9 mouse cellular contexts compared by ENCODE assay signal in the genomic region with DNA sequence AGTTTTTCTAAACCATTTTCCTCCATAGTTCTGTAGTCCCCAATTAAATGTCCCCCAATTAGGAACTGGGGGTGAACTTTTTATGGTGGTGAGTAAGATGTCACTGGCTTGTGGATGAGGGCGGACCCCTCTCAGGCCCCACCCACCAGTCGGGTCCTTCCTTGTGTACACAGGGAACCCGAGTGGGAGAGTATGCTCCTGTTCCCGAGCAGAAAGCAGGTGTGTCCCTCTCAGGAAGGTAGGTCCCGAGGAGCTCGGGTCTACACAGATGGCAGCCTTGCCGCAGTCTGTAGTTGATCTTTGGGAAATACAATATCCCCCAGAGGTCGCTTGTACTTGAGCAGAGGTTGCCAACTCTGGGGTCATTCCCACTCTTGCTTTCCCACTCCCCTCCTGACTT. TPM values are rescaled to one million over a fixed set of nuclear protein-coding genes. Genes with fewer than 3 reads are reported as not detected.
DNase-seq lines count a peak whose midpoint lies in the region; ATAC-seq and TF ChIP-seq lines count a peak whose summit lies in the region.
"Had no signal": no experiment of that assay in that cellular context is flagged by ENCODE, and none has a peak within 500 bp of the region (broad histone marks: within the 10 kb centered on the region; RNA-seq: fewer than 3 reads in every experiment).

No protein-coding gene starts in this region.

- H3K9ac ChIP-seq in forebrain, embryonic 11.5 days (ENCODE audit: low read length), result no peak overlapping the region
- no peak overlapping the region for H3K9ac ChIP-seq in forebrain, embryonic 16.5 days (replicated peaks; ENCODE audit: low read depth, low read length)
- H3K9ac ChIP-seq in lung, embryonic 15.5 days, result no peak overlapping the region
- H3K9ac ChIP-seq in heart, postnatal 0 days (replicated peaks; ENCODE audit: low read depth, low read length), result no peak overlapping the region
- H3K9ac ChIP-seq in liver, postnatal 0 days (replicated peaks), result peak overlapping the region; percentile 57

- no peaks in the 10 kb centered on the region for H3K9me3 ChIP-seq in forebrain, embryonic 11.5 days (ENCODE audit: control insufficient read depth, low read length)
- H3K9me3 ChIP-seq in forebrain, embryonic 16.5 days (ENCODE audit: control insufficient read depth, low read length), result no peaks in the 10 kb centered on the region
- no peaks in the 10 kb centered on the region for H3K9me3 ChIP-seq in lung, embryonic 15.5 days
- H3K9me3 ChIP-seq in heart, postnatal 0 days (replicated peaks; ENCODE audit: control insufficient read depth, low read length), result no peaks in the 10 kb centered on the region
- H3K9me3 ChIP-seq in liver, postnatal 0 days (ENCODE audit: low read length), result no peaks in the 10 kb centered on the region

- DNase-seq in forebrain, embryonic 11.5 days (ENCODE audit: low spot score), result no peak
- DNase-seq in lung, postnatal 4 days, result no peak
- no peak for DNase-seq in heart, postnatal 0 days (ENCODE audit: low spot score)
- DNase-seq in liver, postnatal 0 days, result no peak
- DNase-seq in adrenal gland, adult 2 months, result no peak
- DNase-seq in right cerebral cortex, postnatal 10 days (ENCODE audit: low spot score in 2 of 2), result no peak
- DNase-seq: gastrocnemius, postnatal 10 days had no signal

- no peak for TF ChIP-seq CTCF in heart, postnatal 0 days (IDR thresholded peaks at IDR 0.05; ENCODE audit: low read depth)
- TF ChIP-seq CTCF in liver, postnatal 0 days (IDR thresholded peaks at IDR 0.05; ENCODE audit: low read depth), result no peak

- no peaks in the 10 kb centered on the region for H3K27me3 ChIP-seq in forebrain, embryonic 11.5 days (ENCODE audit: control insufficient read depth, insufficient read depth, low read length)
- no peaks in the 10 kb centered on the region for H3K27me3 ChIP-seq in forebrain, embryonic 16.5 days (replicated peaks; ENCODE audit: control insufficient read depth, insufficient read depth, low read length)
- H3K27me3 ChIP-seq in lung, embryonic 15.5 days, result no peaks in the 10 kb centered on the region
- no peaks in the 10 kb centered on the region for H3K27me3 ChIP-seq in heart, postnatal 0 days (ENCODE audit: control insufficient read depth, insufficient read depth, low read length)
- H3K27me3 ChIP-seq in liver, postnatal 0 days (ENCODE audit: insufficient read depth, low read length), result no peaks in the 10 kb centered on the region

- peaks cover 2% of the 10 kb centered on the region; the same call in 1 of the 2 replicates for H3K36me3 ChIP-seq in forebrain, embryonic 11.5 days (ENCODE audit: control insufficient read depth, insufficient read depth, low read length)
- peaks cover 13% of the 10 kb centered on the region for H3K36me3 ChIP-seq in forebrain, embryonic 16.5 days (ENCODE audit: control insufficient read depth, insufficient read depth)
- peaks cover 51% of the 10 kb centered on the region for H3K36me3 ChIP-seq in lung, embryonic 15.5 days
- peaks cover 46% of the 10 kb centered on the region for H3K36me3 ChIP-seq in heart, postnatal 0 days (replicated peaks; ENCODE audit: control insufficient read depth, insufficient read depth, low read length)
- peaks cover 42% of the 10 kb centered on the region for H3K36me3 ChIP-seq in liver, postnatal 0 days (replicated peaks; ENCODE audit: insufficient read depth, low read length)

- no peak for ATAC-seq in forebrain, embryonic 11.5 days (replicated peaks; ENCODE audit: low FRiP score)
- ATAC-seq in forebrain, embryonic 16.5 days, result no peak
- no peak for ATAC-seq in lung, embryonic 15.5 days (ENCODE audit: borderline replicate concordance, extremely low read depth, low FRiP score, low TSS enrichment)
- no peak for ATAC-seq in heart, postnatal 0 days (ENCODE audit: insufficient read depth, low read depth)
- no peak for ATAC-seq in liver, postnatal 0 days

- no peak overlapping the region for H3K4me2 ChIP-seq in forebrain, embryonic 11.5 days (ENCODE audit: low read depth, low read length, severe bottlenecking)
- H3K4me2 ChIP-seq in forebrain, embryonic 16.5 days (ENCODE audit: low read length), result no peak overlapping the region
- H3K4me2 ChIP-seq in lung, embryonic 15.5 days, result no peak overlapping the region
- H3K4me2 ChIP-seq in heart, postnatal 0 days (ENCODE audit: low read depth, low read length), result peak overlapping the region; percentile 11; the same call in 1 of the 2 replicates
- H3K4me2 ChIP-seq in liver, postnatal 0 days (ENCODE audit: low read depth, low read length), result peak overlapping the region; percentile 61

- 0 out of 2 replicates have a peak, but pooled peaks cover 2% of the 10 kb centered on the region for H3K4me1 ChIP-seq in forebrain, embryonic 11.5 days (replicated peaks; ENCODE audit: control insufficient read depth, insufficient read depth, low read length)
- H3K4me1 ChIP-seq in forebrain, embryonic 16.5 days (replicated peaks; ENCODE audit: control insufficient read depth, insufficient read depth, low read length), result peaks cover 2% of the 10 kb centered on the region; the same call in 1 of the 2 replicates
- peaks cover 56% of the 10 kb centered on the region for H3K4me1 ChIP-seq in lung, embryonic 15.5 days
- peaks cover 50% of the 10 kb centered on the region for H3K4me1 ChIP-seq in heart, postnatal 0 days (ENCODE audit: control insufficient read depth, insufficient read depth)
- peaks cover 76% of the 10 kb centered on the region for H3K4me1 ChIP-seq in liver, postnatal 0 days (ENCODE audit: insufficient read depth)

- 87% methylated on average over 8 of the region's 8 CpGs for WGBS in forebrain, embryonic 11.5 days
- WGBS in forebrain, embryonic 16.5 days, result 86% methylated on average over 8 of the region's 8 CpGs
- WGBS in lung, embryonic 15.5 days, result 59% methylated on average over 8 of the region's 8 CpGs
- WGBS in heart, postnatal 0 days, result 49% methylated on average over 8 of the region's 8 CpGs
- WGBS in liver, postnatal 0 days (ENCODE audit: insufficient replicate concordance), result 42% methylated on average over 8 of the region's 8 CpGs

- TF ChIP-seq EP300 in heart, postnatal 0 days (IDR thresholded peaks at IDR 0.05; ENCODE audit: low read depth), result no peak
- no peak for TF ChIP-seq EP300 in liver, postnatal 0 days (IDR thresholded peaks at IDR 0.05; ENCODE audit: low read depth)

- H3K27ac ChIP-seq in forebrain, embryonic 11.5 days (ENCODE audit: low read depth, low read length), result peak overlapping the region; percentile 25; the same call in 1 of the 2 replicates
- H3K27ac ChIP-seq in forebrain, embryonic 16.5 days (ENCODE audit: low read length), result no peak overlapping the region
- H3K27ac ChIP-seq in lung, embryonic 15.5 days, result peak overlapping the region; percentile 37; the same call in 1 of the 2 replicates
- peak overlapping the region; percentile 82 for H3K27ac ChIP-seq in heart, postnatal 0 days (ENCODE audit: low read depth)
- H3K27ac ChIP-seq in liver, postnatal 0 days (ENCODE audit: low read depth), result peak overlapping the region; percentile 87

- no peak overlapping the region for H3K4me3 ChIP-seq in forebrain, embryonic 11.5 days (ENCODE audit: low read depth, low read length)
- no peak overlapping the region for H3K4me3 ChIP-seq in forebrain, embryonic 16.5 days (replicated peaks; ENCODE audit: low read length)
- H3K4me3 ChIP-seq in lung, embryonic 15.5 days, result no peak overlapping the region
- no peak overlapping the region for H3K4me3 ChIP-seq in heart, postnatal 0 days (ENCODE audit: low read depth, low read length)
- H3K4me3 ChIP-seq in liver, postnatal 0 days (ENCODE audit: low read depth, low read length), result no peak overlapping the region

RNA-seq across cellular contexts. Expression of gene Ehd1, which starts 8.7 kb away (rescaled TPM):
- 72.6 and 74.2 TPM in 2 replicates for polyA plus RNA-seq in forebrain, embryonic 11.5 days (2014; fragmentation: Nextera tagmentation; extraction: Ambion mirVana)
- 105 and 106 TPM in 2 replicates for polyA plus RNA-seq in forebrain, embryonic 16.5 days (2015; fragmentation: Nextera tagmentation; extraction: Ambion mirVana)
- polyA plus RNA-seq in lung, embryonic 15.5 days (2015; fragmentation: Nextera tagmentation; extraction: Ambion mirVana), result 66.7 and 76.1 TPM in 2 replicates
- total RNA-seq in heart, postnatal 0 days (2014; rRNA removed; ENCODE audit: low replicate concordance), result 127 and 200 TPM in 2 replicates
- polyA plus RNA-seq in heart, postnatal 0 days (2015; fragmentation: Nextera tagmentation; extraction: Ambion mirVana), result 56.4 and 60.3 TPM in 2 replicates
- polyA plus RNA-seq in liver, postnatal 0 days (2015; fragmentation: Nextera tagmentation; extraction: Ambion mirVana), result 36.4 and 36.9 TPM in 2 replicates
- 100 to 1,000 TPM; 129 to 133 TPM for total RNA-seq in adrenal gland, adult 2 months (2021)
- 470 and 474 TPM in 2 replicates for polyA plus RNA-seq in adrenal gland, adult 2 months (2012; rRNA removed)

RNA-seq across cellular contexts. Expression of gene Cdc42bpg, which starts 21.0 kb away (rescaled TPM):
- 0.55 TPM in 2 replicates for polyA plus RNA-seq in forebrain, embryonic 11.5 days (2014; fragmentation: Nextera tagmentation; extraction: Ambion mirVana)
- 0.52 and 1.1 TPM in 2 replicates for polyA plus RNA-seq in forebrain, embryonic 16.5 days (2015; fragmentation: Nextera tagmentation; extraction: Ambion mirVana)
- polyA plus RNA-seq in lung, embryonic 15.5 days (2015; fragmentation: Nextera tagmentation; extraction: Ambion mirVana), result 0.77 and 0.92 TPM in 2 replicates
- total RNA-seq in heart, postnatal 0 days (2014; rRNA removed; ENCODE audit: low replicate concordance), result 4.8 and 9.5 TPM in 2 replicates
- polyA plus RNA-seq in heart, postnatal 0 days (2015; fragmentation: Nextera tagmentation; extraction: Ambion mirVana), result 0.49 and 0.51 TPM in 2 replicates
- 0.27 and 0.35 TPM in 2 replicates for polyA plus RNA-seq in liver, postnatal 0 days (2015; fragmentation: Nextera tagmentation; extraction: Ambion mirVana)
- 10 to 100 TPM; 14.4 to 24.6 TPM for total RNA-seq in adrenal gland, adult 2 months (2021)
- 23.7 and 26.6 TPM in 2 replicates for polyA plus RNA-seq in adrenal gland, adult 2 months (2012; rRNA removed)

RNA-seq across cellular contexts. Expression of gene Atg2a, which starts 43.8 kb away (rescaled TPM):
- polyA plus RNA-seq in forebrain, embryonic 11.5 days (2014; fragmentation: Nextera tagmentation; extraction: Ambion mirVana), result 12.3 and 14.6 TPM in 2 replicates
- 11.2 and 13.1 TPM in 2 replicates for polyA plus RNA-seq in forebrain, embryonic 16.5 days (2015; fragmentation: Nextera tagmentation; extraction: Ambion mirVana)
- polyA plus RNA-seq in lung, embryonic 15.5 days (2015; fragmentation: Nextera tagmentation; extraction: Ambion mirVana), result 8.9 and 9.3 TPM in 2 replicates
- 18.9 and 24.5 TPM in 2 replicates for total RNA-seq in heart, postnatal 0 days (2014; rRNA removed; ENCODE audit: low replicate concordance)
- 4.7 and 5.6 TPM in 2 replicates for polyA plus RNA-seq in heart, postnatal 0 days (2015; fragmentation: Nextera tagmentation; extraction: Ambion mirVana)
- 3.4 and 3.8 TPM in 2 replicates for polyA plus RNA-seq in liver, postnatal 0 days (2015; fragmentation: Nextera tagmentation; extraction: Ambion mirVana)
- total RNA-seq in adrenal gland, adult 2 months (2021), result 10 to 100 TPM; 31.0 to 36.0 TPM
- 105 and 108 TPM in 2 replicates for polyA plus RNA-seq in adrenal gland, adult 2 months (2012; rRNA removed)

RNA-seq across cellular contexts. Expression of gene Men1, which starts 49.6 kb away (rescaled TPM):
- 83.5 and 97.8 TPM in 2 replicates for polyA plus RNA-seq in forebrain, embryonic 11.5 days (2014; fragmentation: Nextera tagmentation; extraction: Ambion mirVana)
- 96.1 and 96.5 TPM in 2 replicates for polyA plus RNA-seq in forebrain, embryonic 16.5 days (2015; fragmentation: Nextera tagmentation; extraction: Ambion mirVana)
- polyA plus RNA-seq in lung, embryonic 15.5 days (2015; fragmentation: Nextera tagmentation; extraction: Ambion mirVana), result 82.6 and 85.7 TPM in 2 replicates
- 20.6 and 46.5 TPM in 2 replicates for total RNA-seq in heart, postnatal 0 days (2014; rRNA removed; ENCODE audit: low replicate concordance)
- polyA plus RNA-seq in heart, postnatal 0 days (2015; fragmentation: Nextera tagmentation; extraction: Ambion mirVana), result 20.1 and 20.3 TPM in 2 replicates
- 10.0 and 11.1 TPM in 2 replicates for polyA plus RNA-seq in liver, postnatal 0 days (2015; fragmentation: Nextera tagmentation; extraction: Ambion mirVana)
- 10 to 100 TPM; 54.6 to 54.8 TPM for total RNA-seq in adrenal gland, adult 2 months (2021)
- 71.1 and 71.2 TPM in 2 replicates for polyA plus RNA-seq in adrenal gland, adult 2 months (2012; rRNA removed)

RNA-seq across cellular contexts. Expression of gene Ppp2r5b, which starts 49.6 kb away (rescaled TPM):
- 41.4 and 45.6 TPM in 2 replicates for polyA plus RNA-seq in forebrain, embryonic 11.5 days (2014; fragmentation: Nextera tagmentation; extraction: Ambion mirVana)
- 106 and 117 TPM in 2 replicates for polyA plus RNA-seq in forebrain, embryonic 16.5 days (2015; fragmentation: Nextera tagmentation; extraction: Ambion mirVana)
- 17.1 and 19.2 TPM in 2 replicates for polyA plus RNA-seq in lung, embryonic 15.5 days (2015; fragmentation: Nextera tagmentation; extraction: Ambion mirVana)
- 20.6 and 40.3 TPM in 2 replicates for total RNA-seq in heart, postnatal 0 days (2014; rRNA removed; ENCODE audit: low replicate concordance)
- polyA plus RNA-seq in heart, postnatal 0 days (2015; fragmentation: Nextera tagmentation; extraction: Ambion mirVana), result 18.3 and 18.6 TPM in 2 replicates
- polyA plus RNA-seq in liver, postnatal 0 days (2015; fragmentation: Nextera tagmentation; extraction: Ambion mirVana), result 3.2 and 3.8 TPM in 2 replicates
- 100 to 1,000 TPM in 1 of 2 experiments, 10 to 100 TPM in 1; 87.1 to 123 TPM for total RNA-seq in adrenal gland, adult 2 months (2021)
- polyA plus RNA-seq in adrenal gland, adult 2 months (2012; rRNA removed), result 247 and 266 TPM in 2 replicates

Comparison
In these comparisons a context has a peak if more than half of its experiments do, and no peak if none do; other contexts are left out.
1. H3K4me2 ChIP-seq: peak in heart, postnatal 0 days (single experiment) and liver, postnatal 0 days (single experiment); none in forebrain, embryonic 11.5 days (single experiment), forebrain, embryonic 16.5 days (single experiment) and lung, embryonic 15.5 days (single experiment).
2. RNA of gene Cdc42bpg, which starts 21.0 kb away (polyA plus RNA-seq): 23.7 to 26.6 TPM in adrenal gland, adult 2 months; 0.77 to 0.92 TPM in lung, embryonic 15.5 days, 0.55 TPM in forebrain, embryonic 11.5 days, 0.52 to 1.1 TPM in forebrain, embryonic 16.5 days, 0.49 to 0.51 TPM in heart, postnatal 0 days and 0.27 to 0.35 TPM in liver, postnatal 0 days; every median in the first group is over 10 times any median in the second.